Mouse (Mus musculus): ENCODE data around the gene Tll2.

Tll2 gene

GRCm38 (mm10) chr19:41088491-41088890, 118.1 kb downstream of the Tll2 start:
- DNase-seq (ENCODE audit: low spot score in 2 of 2), result peak in 1 of 2 experiments; percentile 33

GRCm38 (mm10) chr19:41087901-41088300, 118.7 kb downstream of the Tll2 start:
- DNase-seq (ENCODE audit: low spot score in 2 of 2), result no peak

GRCm38 (mm10) chr19:41086700-41087099, 119.9 kb downstream of the Tll2 start:
- DNase-seq (ENCODE audit: low spot score in 2 of 2), result peak; percentile 34 to 70

GRCm38 (mm10) chr19:41086289-41086688, 120.3 kb downstream of the Tll2 start:
- DNase-seq (ENCODE audit: low spot score in 2 of 2), result no peak

GRCm38 (mm10) chr19:41083646-41084045, 123.0 kb downstream of the Tll2 start:
- DNase-seq (ENCODE audit: low spot score in 2 of 2), result no peak

GRCm38 (mm10) chr19:41081589-41081988, 125.0 kb downstream of the Tll2 start:
- DNase-seq (ENCODE audit: low spot score in 2 of 2), result no peak

GRCm38 (mm10) chr19:41076906-41077305, 129.7 kb downstream of the Tll2 start, which contains the start of gene Opalin:
Gene Opalin, minus strand, starts transcription at chr19:41077113.
- DNase-seq (ENCODE audit: low spot score in 2 of 2), result no peak

- DNase-seq (ENCODE audit: low spot score in 2 of 2), result no peak
Measured at GRCm38 (mm10) chr19:41073746-41074455, 132.7 kb downstream of the Tll2 start.

GRCm38 (mm10) chr19:41071500-41071899, 135.1 kb downstream of the Tll2 start:
- DNase-seq (ENCODE audit: low spot score in 2 of 2), result peak; percentile 72 to 96

GRCm38 (mm10) chr19:41054702-41055101, 151.9 kb downstream of the Tll2 start:
- DNase-seq (ENCODE audit: low spot score in 2 of 2), result no peak

GRCm38 (mm10) chr19:41053530-41053929, 153.1 kb downstream of the Tll2 start:
- peak; percentile 62 to 83 for DNase-seq (ENCODE audit: low spot score in 2 of 2)

- DNase-seq (ENCODE audit: low spot score in 2 of 2), result no peak
Measured at GRCm38 (mm10) chr19:41052247-41052646, 154.4 kb downstream of the Tll2 start.

- DNase-seq (ENCODE audit: low spot score in 2 of 2), result no peak
Measured at GRCm38 (mm10) chr19:41051714-41052113, 154.9 kb downstream of the Tll2 start.

- DNase-seq (ENCODE audit: low spot score in 2 of 2), result no peak
Measured at GRCm38 (mm10) chr19:41048187-41048559, 158.5 kb downstream of the Tll2 start.

- DNase-seq (ENCODE audit: low spot score in 2 of 2), result no peak
Measured at GRCm38 (mm10) chr19:41047437-41048186, 159.0 kb downstream of the Tll2 start.

GRCm38 (mm10) chr19:41045091-41045770, 161.4 kb downstream of the Tll2 start:
- no peak for DNase-seq (ENCODE audit: low spot score in 2 of 2)

GRCm38 (mm10) chr19:41039110-41039509, 167.5 kb downstream of the Tll2 start:
- DNase-seq (ENCODE audit: low spot score in 2 of 2), result peak; percentile 79 to 80

- DNase-seq (ENCODE audit: low spot score in 2 of 2), result no peak
Measured at GRCm38 (mm10) chr19:41035809-41036551, 170.7 kb downstream of the Tll2 start.

Measured in thymus, postnatal 10 days (tissue).